Mouse (Mus musculus) cerebellum, adult 9-10 months (tissue): ENCODE measurements at regions not wholly inside any gene's neighbourhood (a gene's known extent, or its start where the extent isn't known, plus 50 kb on each side); places are given as distances from the start of the nearest gene placed in this dataset.

Source experiments
- DNase-seq: peaks from one replicate; pipeline ENCODE4 v3.0.0; 2022

- DNase-seq, result no peak
Observed at GRCm38 (mm10) chr8:50387189-50387588, 1543.4 kb upstream of the Tenm3 start.

- DNase-seq, result no peak
Observed at GRCm38 (mm10) chr8:50383697-50384096, 1539.9 kb upstream of the Tenm3 start.

GRCm38 (mm10) chr8:50379745-50380144 is 1536.0 kb upstream of the Tenm3 start:
- DNase-seq, result no peak

- no peak for DNase-seq
Observed at GRCm38 (mm10) chr8:50373790-50374189, 1530.0 kb upstream of the Tenm3 start.

- DNase-seq, result no peak
Observed at GRCm38 (mm10) chr8:50326485-50326884, 1482.7 kb upstream of the Tenm3 start.

- DNase-seq, result no peak
Observed at GRCm38 (mm10) chr8:50321356-50321963, 1477.7 kb upstream of the Tenm3 start.

GRCm38 (mm10) chr8:50316641-50317040 is 1472.9 kb upstream of the Tenm3 start:
- no peak for DNase-seq

- no peak for DNase-seq
Observed at GRCm38 (mm10) chr8:50310308-50310707, 1466.6 kb upstream of the Tenm3 start.

- no peak for DNase-seq
Observed at GRCm38 (mm10) chr8:50300316-50300715, 1456.6 kb upstream of the Tenm3 start.

GRCm38 (mm10) chr8:50293501-50293900 is 1449.8 kb upstream of the Tenm3 start:
- peak; percentile 77 for DNase-seq

GRCm38 (mm10) chr8:50292158-50292557 is 1448.4 kb upstream of the Tenm3 start:
- peak; percentile 31 for DNase-seq

GRCm38 (mm10) chr8:50276346-50276745 is 1432.6 kb upstream of the Tenm3 start:
- no peak for DNase-seq

GRCm38 (mm10) chr8:50264757-50265156 is 1421.0 kb upstream of the Tenm3 start:
- DNase-seq, result no peak
